Mouse (Mus musculus) spleen, adult 2 months (tissue): Measurements from ENCODE around the gene Steap2. TPM values are rescaled to one million over a fixed set of nuclear protein-coding genes. Genes with fewer than 3 reads are reported as not detected.

Source experiments
- DNase-seq, 2 experiments: peaks; one replicate each; pipeline versions ENCODE4 v3.0.0 to v3.0.0-alpha.2; 2012 to 2021; ENCODE audit warnings: low spot score in 2 of 2, low read depth in 1 of 2
- H3K27ac ChIP-seq: fragments of 200-500 bp; 2 replicates; pipeline ENCODE4 v1.5.1; 2012; ENCODE audit warnings: low read length, inconsistent platforms; ENCODE audit not compliant: insufficient read depth
- H3K27me3 ChIP-seq: fragments of 200-500 bp; 2 replicates; pipeline ENCODE4 v1.6.1; 2012; ENCODE audit warnings: mild to moderate bottlenecking, moderate library complexity, low read length, inconsistent platforms; ENCODE audit not compliant: control insufficient read depth, insufficient read depth
- H3K36me3 ChIP-seq: fragments of 200-500 bp; 2 replicates; pipeline ENCODE4 v1.6.1; 2012; ENCODE audit warnings: mild to moderate bottlenecking, low read length, inconsistent platforms; ENCODE audit not compliant: control insufficient read depth, insufficient read depth
- H3K4me1 ChIP-seq: fragments of 200-500 bp; 2 replicates; pipeline ENCODE4 v1.6.1; 2011; ENCODE audit warnings: inconsistent platforms; ENCODE audit not compliant: control insufficient read depth, insufficient read depth, insufficient read length
- H3K4me3 ChIP-seq: fragments of 200-500 bp; 2 replicates; pipeline ENCODE4 v1.5.1; 2011; ENCODE audit warnings: mild to moderate bottlenecking, inconsistent platforms; ENCODE audit not compliant: insufficient read depth, insufficient read length; ENCODE audit errors: extremely low read depth
- CTCF ChIP-seq: fragments of 200-500 bp; IDR thresholded peaks from 2 replicates; pipeline ENCODE4 v1.5.1; 2011; ENCODE audit warnings: mild to moderate bottlenecking, inconsistent platforms; ENCODE audit not compliant: insufficient read depth, insufficient read length, insufficient replicate concordance; ENCODE audit errors: extremely low read depth
- POLR2A ChIP-seq: fragments of 200-500 bp; IDR thresholded peaks from 2 replicates; pipeline ENCODE4 v1.6.1; 2011; ENCODE audit warnings: low read depth, low read length, inconsistent platforms
- WGBS: fragments of 180-500 bp; shearing (Covaris S2); methylation state at CpG from one replicate; pipeline ENCODE4 v1.1.7; 2018; 5-methylcytosine and 5-hydroxymethylcytosine counted together
- polyA plus RNA-seq: library from polyadenylated mRNA; depleted of rRNA; stranded (reverse); fragments of >200 nt; gene quantifications from 2 replicates; pipeline ENCODE4 v1.2.3, GENCODE M21; 2012; rRNA removed

Steap2 gene
- 0.22 and 0.38 TPM in 2 replicates for polyA plus RNA-seq

- Histone ChIP-seq H3K4me1 (no peaks in the 10 kb centered on the region), H3K36me3 (no peaks in the 10 kb centered on the region), H3K27ac (no peak within 1 kb of the TSS), H3K4me3 (peak within 1 kb of the TSS; percentile 27; the same call in 1 of the 2 replicates), H3K27me3 (peaks cover 8% of the 10 kb centered on the region; the same call in 1 of the 2 replicates)
- no peak for DNase-seq
- no peak for TF ChIP-seq POLR2A
- TF ChIP-seq CTCF, result no peak
- WGBS, result 3% methylated on average over 63 of the region's 66 CpGs
Measured at GRCm38 (mm10) chr5:5693956-5694653, at the start of gene Steap2. Gene Steap2 (minus strand): TSS chr5:5694578.

DNA sequence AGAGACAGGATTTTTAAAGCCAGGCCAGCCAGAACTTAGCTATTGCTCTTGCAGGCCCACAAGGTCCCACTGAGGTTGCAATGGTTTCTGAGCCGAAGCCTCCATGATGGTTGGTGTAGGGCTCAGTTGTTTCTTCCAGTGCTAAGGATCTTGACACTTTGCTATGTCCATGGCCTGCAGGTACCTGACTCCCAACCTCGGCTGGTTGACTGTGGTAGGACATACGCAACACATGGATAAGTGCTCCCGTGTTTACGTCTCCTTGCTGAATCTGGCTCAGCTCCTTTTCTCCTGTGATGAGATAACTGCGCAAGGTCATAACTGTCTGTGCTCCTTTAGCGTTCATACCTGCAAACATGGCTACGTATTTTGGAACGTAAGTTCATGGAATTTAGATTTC is 40.1 kb upstream of the Steap2 start:
- Histone ChIP-seq H3K27ac (no peak overlapping the region), H3K27me3 (no peaks in the 10 kb centered on the region), H3K4me3 (no peak overlapping the region), H3K4me1 (no peaks in the 10 kb centered on the region), H3K36me3 (no peaks in the 10 kb centered on the region)
- WGBS, result 93% methylated on average over 9 of the region's 9 CpGs
- TF ChIP-seq POLR2A, result no peak
- TF ChIP-seq CTCF, result no peak
- DNase-seq, result no peak

GRCm38 (mm10) chr5:5732858-5733257 is 38.5 kb upstream of the Steap2 start:
- no peaks in the 10 kb centered on the region for H3K4me1 ChIP-seq
- TF ChIP-seq CTCF, result no peak
- WGBS, result 62% methylated on average over 2 of the region's 2 CpGs
- no peak overlapping the region for H3K4me3 ChIP-seq
- no peaks in the 10 kb centered on the region for H3K36me3 ChIP-seq
- no peaks in the 10 kb centered on the region for H3K27me3 ChIP-seq
- H3K27ac ChIP-seq, result no peak overlapping the region
- no peak for DNase-seq

DNA sequence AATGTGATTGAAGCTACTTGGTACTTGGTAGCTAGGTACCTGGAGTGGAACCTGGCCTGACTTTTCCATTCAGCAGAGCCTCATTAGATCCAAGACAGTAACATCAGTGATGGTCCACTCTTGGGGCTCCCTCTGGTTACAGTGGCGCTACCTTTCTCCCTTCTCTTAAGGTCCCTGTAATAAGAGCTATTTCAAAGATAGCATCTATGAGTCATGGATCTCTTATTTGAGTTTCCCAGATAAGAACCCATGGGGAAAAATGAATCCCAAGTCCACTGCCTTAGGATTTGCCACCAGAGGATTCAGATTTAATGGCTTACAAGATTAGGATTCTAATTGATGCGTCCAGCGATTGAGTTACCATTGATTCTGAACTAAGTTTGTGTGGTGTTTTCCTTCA is 37.8 kb upstream of the Steap2 start:
- no peaks in the 10 kb centered on the region for H3K4me1 ChIP-seq
- WGBS, result 87% methylated on average over 3 of the region's 3 CpGs
- TF ChIP-seq CTCF, result no peak
- TF ChIP-seq POLR2A, result no peak
- no peak for DNase-seq
- no peaks in the 10 kb centered on the region for H3K36me3 ChIP-seq
- H3K4me3 ChIP-seq, result no peak overlapping the region
- H3K27me3 ChIP-seq, result no peaks in the 10 kb centered on the region
- H3K27ac ChIP-seq, result no peak overlapping the region

DNA sequence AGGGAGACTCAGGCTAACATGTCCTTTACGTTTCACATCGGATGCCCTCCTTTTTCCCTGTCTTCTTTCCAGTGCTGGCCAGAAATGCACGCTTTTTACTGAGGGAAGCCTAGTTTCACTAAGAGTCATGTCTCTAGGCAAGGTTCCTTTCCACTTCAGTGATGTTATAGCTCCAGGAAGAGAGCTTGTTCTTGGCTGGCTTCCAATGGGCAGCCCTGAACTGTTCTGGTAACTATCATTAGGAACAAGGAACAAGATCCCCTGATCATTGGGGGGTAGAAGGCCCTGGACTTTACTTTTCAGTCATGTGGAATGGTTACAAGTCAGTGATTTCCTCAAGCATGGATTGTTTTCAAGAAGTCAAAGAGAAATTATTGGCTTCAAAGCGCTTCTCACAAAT is 35.5 kb upstream of the Steap2 start:
- no peak overlapping the region for H3K27ac ChIP-seq
- H3K4me1 ChIP-seq, result no peaks in the 10 kb centered on the region
- 84% methylated on average over 4 of the region's 4 CpGs for WGBS

GRCm38 (mm10) chr5:5722217-5722616 is 27.8 kb upstream of the Steap2 start:
- no peaks in the 10 kb centered on the region for H3K27me3 ChIP-seq
- H3K4me1 ChIP-seq, result no peaks in the 10 kb centered on the region
- no peaks in the 10 kb centered on the region for H3K36me3 ChIP-seq
- DNase-seq, result no peak
- TF ChIP-seq CTCF (no peak), POLR2A (no peak)
- H3K4me3 ChIP-seq, result no peak overlapping the region
- H3K27ac ChIP-seq, result no peak overlapping the region
- 86% methylated on average over 7 of the region's 7 CpGs for WGBS

More for the DNA sequence above, 35.5 kb upstream of the Steap2 start:
- DNase-seq, result no peak
- TF ChIP-seq POLR2A (no peak), CTCF (no peak)
- H3K4me3 ChIP-seq, result no peak overlapping the region
- H3K27me3 ChIP-seq, result no peaks in the 10 kb centered on the region
- H3K36me3 ChIP-seq, result no peaks in the 10 kb centered on the region

DNA sequence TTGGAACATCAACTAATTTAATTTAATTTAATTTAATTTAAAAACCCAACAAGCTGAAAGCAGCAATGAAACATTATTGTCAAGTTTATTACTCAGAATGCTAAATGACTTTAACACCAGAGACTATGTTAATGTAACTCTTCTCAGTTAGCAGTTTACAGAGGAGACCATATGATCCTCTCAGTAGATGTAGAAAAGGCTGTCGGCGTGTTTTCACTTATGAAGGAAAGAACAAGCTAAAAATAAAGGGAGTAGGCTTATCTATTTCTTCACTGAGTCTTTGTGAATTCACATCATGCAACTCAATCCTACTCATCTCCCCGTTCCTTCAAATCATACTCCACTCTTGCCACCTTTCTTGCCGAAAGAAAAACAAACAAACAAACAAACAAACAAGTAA is 16.7 kb upstream of the Steap2 start:
- no peaks in the 10 kb centered on the region for H3K27me3 ChIP-seq
- no peaks in the 10 kb centered on the region for H3K36me3 ChIP-seq
- 82% methylated on average over 4 of the region's 4 CpGs for WGBS
- H3K27ac ChIP-seq, result no peak overlapping the region
- H3K4me3 ChIP-seq, result no peak overlapping the region
- no peaks in the 10 kb centered on the region for H3K4me1 ChIP-seq
- no peak for DNase-seq
- TF ChIP-seq POLR2A (no peak), CTCF (no peak)
